Mouse (Mus musculus) right cerebral cortex, postnatal 4 days (tissue): Measurements from ENCODE around the gene Pard6b.
"Not testable (repeated sequence)": the region's sequence is repeated elsewhere in the genome, so short reads cannot be mapped to it uniquely, and the experiment has no call there.

Experiments used
- DNase-seq: peaks from one replicate; pipeline ENCODE4 v3.0.0-alpha.2; 2022

The Pard6b gene

GRCm38 (mm10) chr2:168080431-168081246 is at the start of gene Pard6b:
Gene Pard6b (plus strand): TSS chr2:168081004.
- peak; percentile 96 for DNase-seq

GRCm38 (mm10) chr2:168031842-168032241 is 49.0 kb upstream of the Pard6b start:
- no peak for DNase-seq

GRCm38 (mm10) chr2:168033905-168034304 is 46.9 kb upstream of the Pard6b start:
- DNase-seq = no peak

DNA sequence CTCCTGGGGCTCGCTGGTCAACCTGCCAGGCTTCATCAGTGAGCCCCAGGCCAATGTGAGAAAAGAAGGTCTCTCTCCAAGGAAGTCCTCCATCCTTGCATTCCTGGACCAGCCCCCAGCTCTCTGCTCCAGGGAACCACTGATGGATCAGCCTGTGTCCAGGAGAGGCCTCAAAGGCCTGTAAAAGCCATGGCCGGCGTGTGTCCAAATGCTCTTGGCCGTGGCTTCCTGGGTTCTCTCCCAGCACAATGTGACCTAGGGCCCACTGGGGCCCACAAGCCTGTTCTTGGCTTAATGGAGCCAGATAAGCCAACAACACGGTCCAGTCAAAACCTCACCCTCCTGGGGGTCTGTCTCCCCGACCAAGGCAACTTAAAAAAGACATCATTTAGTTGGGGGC is 44.9 kb upstream of the Pard6b start:
- no peak for DNase-seq

DNA sequence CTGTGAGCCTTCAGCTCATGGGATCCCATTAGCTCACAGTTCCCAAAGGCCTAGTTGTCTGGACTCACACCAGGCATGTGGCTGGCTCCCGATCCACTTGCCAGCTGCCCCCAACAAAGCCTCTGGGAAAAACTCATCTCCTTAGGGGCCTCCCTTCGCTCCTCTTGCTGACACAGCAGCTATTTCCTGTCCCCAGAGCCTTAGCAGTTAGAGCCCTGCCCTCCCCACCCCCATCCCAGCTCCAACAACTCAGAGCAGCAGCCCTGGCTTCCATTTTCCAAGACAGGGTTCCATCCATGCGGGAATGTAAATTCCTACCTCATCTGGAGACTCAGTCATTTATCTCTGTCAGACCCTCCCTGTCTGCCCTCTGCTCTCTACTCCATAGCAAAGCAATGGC is 43.7 kb upstream of the Pard6b start:
- DNase-seq = no peak

DNA sequence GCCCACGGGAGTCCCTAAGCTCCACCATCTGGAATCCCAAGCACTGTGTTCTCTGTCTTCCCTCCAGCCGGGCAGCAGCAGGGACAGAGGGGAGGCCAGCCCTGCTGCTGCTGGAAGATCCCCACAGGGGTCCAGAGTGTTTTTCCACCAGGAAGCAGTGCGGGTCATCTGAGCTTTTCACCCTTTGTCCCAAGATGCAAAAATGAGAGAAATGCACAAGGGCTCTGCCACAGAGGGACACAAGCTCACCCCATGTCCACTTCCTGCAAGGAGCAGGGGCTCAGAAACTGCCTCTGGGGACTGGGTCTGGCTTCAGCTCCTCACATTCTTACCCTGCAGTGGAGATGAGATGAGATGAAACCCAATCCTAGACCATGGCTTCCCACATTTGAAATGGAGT is 40.1 kb upstream of the Pard6b start:
- DNase-seq = no peak

GRCm38 (mm10) chr2:168042019-168042418 is 38.8 kb upstream of the Pard6b start:
- no peak for DNase-seq

- no peak for DNase-seq
These were observed 36.0 kb upstream of the Pard6b start for GRCm38 (mm10) chr2:168044681-168045287.

- DNase-seq = no peak
These were observed 35.4 kb upstream of the Pard6b start for GRCm38 (mm10) chr2:168045357-168045756.

GRCm38 (mm10) chr2:168045771-168046170 is 35.0 kb upstream of the Pard6b start:
- no peak for DNase-seq

- DNase-seq = no peak
These were observed 34.3 kb upstream of the Pard6b start for GRCm38 (mm10) chr2:168046467-168046866.

DNA sequence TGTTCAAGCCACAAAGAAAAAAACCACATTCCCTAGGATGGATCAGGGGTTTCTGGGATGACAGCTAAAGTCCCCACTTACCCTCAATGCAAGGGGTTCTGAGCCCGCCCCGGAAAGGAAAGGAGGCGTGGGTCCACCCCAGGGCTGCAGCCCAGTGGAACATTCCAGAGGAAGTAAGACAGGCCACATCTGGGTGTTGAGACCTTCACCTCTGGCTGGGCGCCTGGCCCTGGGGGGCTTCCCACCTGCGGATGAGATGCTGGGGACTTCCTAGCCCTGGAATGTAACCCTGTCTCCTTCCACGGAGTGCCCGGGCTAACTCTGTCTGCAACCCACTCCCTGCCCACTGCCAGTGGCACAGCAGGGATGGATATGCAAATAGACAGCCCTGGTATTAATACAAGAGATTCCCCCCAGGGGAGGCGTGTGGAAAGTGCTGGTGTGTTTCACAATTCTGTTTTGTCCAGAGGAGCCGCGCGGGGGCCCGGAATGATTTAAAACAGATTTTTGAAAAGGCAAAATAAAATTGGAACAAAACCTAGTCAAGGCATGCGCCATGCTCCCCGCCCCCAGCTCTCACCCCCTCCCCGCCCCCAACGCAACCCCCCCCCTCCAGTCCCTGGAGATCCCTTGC is 31.7 kb upstream of the Pard6b start:
- DNase-seq = no peak

GRCm38 (mm10) chr2:168050000-168050942 is 30.5 kb upstream of the Pard6b start:
- DNase-seq = peak; percentile 15

- no peak for DNase-seq
These were observed 28.6 kb upstream of the Pard6b start for GRCm38 (mm10) chr2:168052156-168052555.

- peak; percentile 51 for DNase-seq
These were observed 28.1 kb upstream of the Pard6b start for GRCm38 (mm10) chr2:168052689-168053088.

GRCm38 (mm10) chr2:168054142-168054541 is 26.7 kb upstream of the Pard6b start:
- no peak for DNase-seq

DNA sequence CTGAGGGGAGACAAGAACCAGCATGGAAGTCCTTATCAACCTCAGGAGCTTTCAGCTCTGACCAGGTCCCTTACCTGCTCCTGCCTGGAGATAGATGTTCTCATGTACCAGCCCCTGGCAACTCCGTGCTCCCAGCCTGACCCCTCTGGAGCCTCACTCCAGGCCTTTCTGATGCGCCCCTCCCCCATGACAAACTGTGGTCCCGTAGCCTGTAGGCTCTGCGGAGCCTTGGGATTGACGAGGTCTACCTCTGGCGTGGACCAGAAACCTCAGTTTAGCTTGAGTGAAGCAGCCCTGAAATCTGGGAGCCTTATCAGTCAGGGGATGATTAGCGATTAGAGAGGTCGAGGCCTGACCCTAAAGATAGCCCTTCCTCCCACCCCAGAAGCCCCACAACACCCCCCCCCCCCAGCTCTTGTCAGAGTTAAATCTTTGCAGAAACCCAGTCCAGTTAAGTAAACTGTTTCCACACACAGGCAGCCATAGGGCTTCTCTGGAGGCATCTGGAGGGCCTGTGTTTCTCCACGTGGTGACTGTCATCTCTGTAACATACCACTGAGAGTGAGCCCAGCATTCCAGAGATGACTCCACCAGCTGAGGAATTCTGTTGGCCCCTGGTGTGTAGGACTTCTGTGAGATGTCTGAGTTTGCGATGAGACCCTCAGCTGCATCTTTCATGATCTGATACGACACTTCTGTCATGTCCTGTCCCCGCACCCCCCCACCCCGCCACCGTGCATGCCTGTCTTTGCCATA is 24.7 kb upstream of the Pard6b start:
- no peak for DNase-seq

DNA sequence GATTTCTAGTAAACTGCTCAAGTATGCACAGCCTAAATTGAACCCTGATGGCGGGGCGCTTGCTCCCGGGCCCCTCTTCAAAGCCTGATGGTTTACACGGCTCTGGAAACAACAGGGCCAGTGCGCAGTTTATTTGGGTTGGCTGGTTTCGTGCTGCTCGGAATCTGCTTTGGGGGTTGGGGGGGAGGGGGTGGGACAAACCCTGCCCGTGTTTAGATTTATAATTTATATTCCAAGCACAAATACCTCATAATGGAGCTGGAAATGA is 24.2 kb upstream of the Pard6b start:
- DNase-seq = no peak

DNA sequence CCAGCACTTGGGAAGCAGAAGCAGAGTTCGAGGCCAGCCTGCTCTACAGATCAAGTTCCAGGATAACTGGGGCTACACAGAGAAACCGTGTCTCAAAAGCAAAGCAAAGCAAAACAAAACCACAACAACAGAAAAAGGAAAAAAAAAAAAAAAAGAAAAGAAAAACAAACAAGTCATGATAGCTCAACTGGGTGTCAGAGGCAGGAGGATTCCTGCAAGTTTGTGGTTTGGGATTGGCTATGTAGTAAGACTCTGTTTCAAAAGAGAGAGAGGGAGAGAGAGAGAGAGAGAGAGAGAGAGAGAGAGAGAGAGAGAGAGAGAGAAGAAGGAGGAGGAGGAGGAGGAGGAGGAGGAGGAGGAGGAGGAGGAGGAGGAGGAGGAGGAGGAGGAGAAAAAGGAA is 22.9 kb upstream of the Pard6b start:
- not testable (repeated sequence) for DNase-seq

GRCm38 (mm10) chr2:168058488-168059199 is 22.2 kb upstream of the Pard6b start:
- no peak for DNase-seq

DNA sequence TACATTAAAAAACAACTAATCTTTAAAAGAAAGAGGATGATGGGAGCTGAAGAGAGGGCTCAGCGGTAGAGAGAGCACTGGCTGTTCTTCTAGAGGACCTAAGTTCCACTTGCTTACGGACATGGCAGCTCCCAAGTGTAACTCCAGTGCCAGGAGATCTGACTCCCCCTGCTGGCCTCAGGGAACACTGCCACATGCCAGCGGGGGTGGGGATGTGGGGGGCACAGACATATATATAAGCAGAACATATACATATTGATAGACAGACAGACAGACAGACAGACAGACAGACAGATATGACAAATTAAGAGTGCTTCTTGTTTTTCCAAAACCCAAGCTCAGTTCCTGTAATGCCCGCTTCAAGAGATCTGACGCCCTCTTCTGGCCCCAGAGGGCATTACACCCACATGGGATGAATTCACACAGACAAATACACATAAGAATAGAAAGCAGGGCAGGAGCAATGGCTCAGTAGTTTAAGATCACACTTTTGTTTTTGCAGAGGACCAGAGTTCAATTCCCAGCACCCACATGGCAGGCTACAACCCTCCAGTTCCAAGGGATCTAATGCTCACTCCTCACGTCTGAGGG is 21.5 kb upstream of the Pard6b start:
- DNase-seq = no peak
